Mouse (Mus musculus) ES-E14 (cell line): ENCODE results near the gene Ung. TPM values are rescaled to one million over a fixed set of nuclear protein-coding genes. Genes with fewer than 3 reads are reported as not detected.

Experiments used
- DNase-seq: peaks from one replicate; pipeline ENCODE4 v3.0.0-alpha.2; 2013; ENCODE audit warnings: low read depth, low spot score
- H3K27ac ChIP-seq: 2 replicates; pipeline ENCODE4 v1.5.1; 2012; ENCODE audit warnings: low read depth, mild to moderate bottlenecking, low read length, moderate library complexity, mixed read lengths; ENCODE audit not compliant: poor library complexity, insufficient read depth, severe bottlenecking
- H3K36me3 ChIP-seq: 2 replicates; pipeline ENCODE4 v1.6.1; 2012; ENCODE audit warnings: mild to moderate bottlenecking, low read length, moderate library complexity, mixed read lengths; ENCODE audit not compliant: control insufficient read depth, poor library complexity, insufficient read depth, severe bottlenecking
- H3K4me1 ChIP-seq, 2 experiments: fragments of 150-350 bp in 1 of 2; sonication (generic) in 1 of 2; 2 replicates each; pipeline ENCODE4 v1.6.1; 2012; ENCODE audit warnings: low read length in 2 of 2, mild to moderate bottlenecking in 1 of 2, mixed read lengths in 1 of 2; ENCODE audit not compliant: control insufficient read depth in 2 of 2, insufficient read depth in 2 of 2, poor library complexity in 1 of 2
- H3K4me3 ChIP-seq, 2 experiments: fragments of 150-350 bp in 1 of 2; sonication (generic) in 1 of 2; 2 replicates each; pipeline ENCODE4 v1.5.1; 2012; ENCODE audit warnings: low read length in 2 of 2, low read depth in 1 of 2, mild to moderate bottlenecking in 1 of 2, mixed read lengths in 1 of 2; ENCODE audit not compliant: insufficient read depth in 1 of 2, poor library complexity in 1 of 2, severe bottlenecking in 1 of 2
- H3K9ac ChIP-seq: 2 replicates; pipeline ENCODE4 v1.6.1; 2012; ENCODE audit warnings: low read depth, mild to moderate bottlenecking, low read length, mixed read lengths; ENCODE audit not compliant: poor library complexity, insufficient read depth, severe bottlenecking
- H3K9me3 ChIP-seq: fragments of 150-350 bp; sonication (generic); 2 replicates; pipeline ENCODE4 v1.6.1; 2012; ENCODE audit warnings: low read depth, mild to moderate bottlenecking, low read length; ENCODE audit not compliant: control insufficient read depth, insufficient read depth
- CHD2 ChIP-seq: IDR thresholded peaks from 2 replicates; pipeline ENCODE4 v1.6.1; 2014; ENCODE audit warnings: mild to moderate bottlenecking, low read depth, low read length, inconsistent platforms
- HCFC1 ChIP-seq: IDR thresholded peaks from 2 replicates; pipeline ENCODE4 v1.6.1; 2012; ENCODE audit warnings: low read length, inconsistent platforms, borderline replicate concordance; ENCODE audit not compliant: insufficient read depth
- MAFK ChIP-seq: IDR thresholded peaks from 2 replicates; pipeline ENCODE4 v1.6.1; 2014; ENCODE audit warnings: mild to moderate bottlenecking, low read depth, low read length, inconsistent platforms; ENCODE audit not compliant: insufficient read depth
- ZC3H11A ChIP-seq: IDR thresholded peaks from 2 replicates; pipeline ENCODE4 v1.6.1; 2012; ENCODE audit warnings: low read depth, mild to moderate bottlenecking, inconsistent platforms, low read length, borderline replicate concordance
- ZNF384 ChIP-seq: IDR thresholded peaks from 2 replicates; pipeline ENCODE4 v1.6.1; 2012; ENCODE audit warnings: low read depth, low read length, inconsistent platforms
- in situ Hi-C, 2 experiments: fragments of 600-800 bp; cut with MboI; formaldehyde crosslinking; loops; one replicate each; pipeline ENCODE4 v1.15.1; 2025; ENCODE audit warnings: low sequenced_read_pairs in 2 of 2, inconsistent platforms in 1 of 2; ENCODE audit not compliant: unreplicated experiment in 2 of 2
- total RNA-seq: library from RNA; depleted of rRNA; stranded (reverse); fragments of 300-350 nt; gene quantifications from 2 replicates; pipeline ENCODE4 v1.2.3, GENCODE M21; 2012

Gene Ung
- total RNA-seq, 1 experiment = 71.6 TPM

DNA sequence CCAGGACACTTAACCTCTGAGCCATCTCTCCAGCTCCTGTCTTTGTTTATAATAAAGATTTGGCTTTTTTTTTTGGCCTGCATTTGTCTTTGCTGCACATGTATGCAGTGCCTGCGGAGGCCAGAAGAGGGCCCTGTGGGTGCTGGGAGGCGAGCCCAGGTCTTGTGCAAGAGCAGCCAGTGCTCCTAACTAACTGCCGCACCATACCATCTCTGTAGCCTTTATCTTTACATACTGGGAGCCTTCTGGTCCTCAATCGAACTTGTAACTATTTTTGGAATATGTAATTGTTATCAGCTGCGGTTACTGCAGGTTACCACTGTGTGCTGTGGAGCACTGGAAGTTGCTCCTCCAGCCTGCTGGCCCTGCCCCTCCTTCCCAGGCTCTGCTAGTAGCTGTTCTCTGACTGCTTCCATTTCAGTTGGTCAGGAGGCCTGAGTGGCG is 3.9 kb downstream of the Ung start:
- Histone ChIP-seq H3K36me3 (peaks cover 56% of the 10 kb centered on the region), H3K4me1 (peaks cover 2 to 25% of the 10 kb centered on the region in 2 experiments), H3K9ac (no peak overlapping the region), H3K27ac (no peak overlapping the region; the same call in 1 of the 2 replicates), H3K9me3 (no peaks in the 10 kb centered on the region), H3K4me3 (no peak overlapping the region)
- TF ChIP-seq MAFK (no peak), HCFC1 (no peak), ZC3H11A (no peak), CHD2 (no peak), ZNF384 (no peak)
- in situ Hi-C loops = no loop called here
- DNase-seq = no peak

- H3K36me3 ChIP-seq = peaks cover 68% of the 10 kb centered on the region
- in situ Hi-C loops = no loop called here
Measured at GRCm38 (mm10) chr5:114135516-114135915, 5.3 kb downstream of the Ung start.

DNA sequence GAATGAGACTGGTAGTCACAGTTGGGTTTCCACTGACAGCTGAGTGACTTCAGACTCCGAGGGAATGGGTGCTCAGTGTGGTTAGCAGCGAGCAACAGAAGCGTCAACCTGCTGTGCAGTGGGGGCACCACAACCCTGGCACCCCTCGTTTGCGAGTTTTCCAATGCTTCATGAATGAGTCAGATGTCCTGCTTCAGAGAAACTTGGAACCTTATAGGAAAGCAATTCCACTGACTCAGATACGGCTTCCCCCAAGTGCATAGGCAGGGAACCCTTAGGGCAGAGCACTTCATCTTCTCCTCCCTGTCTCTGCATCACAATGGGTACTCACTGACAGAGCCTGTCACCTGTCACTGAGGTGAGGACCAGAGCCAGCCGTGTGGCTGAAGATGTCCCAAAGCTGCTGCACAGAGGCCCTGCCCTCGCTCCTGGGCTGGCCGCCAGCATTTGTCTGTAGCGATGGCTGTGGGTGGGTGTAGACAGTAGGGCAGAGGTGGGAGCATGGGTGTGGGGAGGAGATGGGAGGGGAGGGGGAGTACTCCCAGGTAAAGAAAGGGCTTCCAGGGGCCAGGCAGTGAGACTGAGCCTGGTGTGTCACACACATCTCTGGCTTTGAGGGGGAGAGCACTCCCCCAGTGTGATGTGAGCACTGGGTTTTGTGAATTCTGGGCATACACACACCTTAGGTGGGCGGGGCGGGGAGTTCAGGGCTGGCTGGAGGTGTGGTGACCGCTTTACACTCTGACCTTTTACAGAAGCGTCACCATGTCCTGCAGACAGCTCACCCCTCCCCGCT is 7.5 kb downstream of the Ung start:
- in situ Hi-C loops = no loop called here
- H3K9ac ChIP-seq = no peak overlapping the region
- peaks cover 64% of the 10 kb centered on the region for H3K36me3 ChIP-seq
- no peak overlapping the region for H3K4me3 ChIP-seq
- no peaks in the 10 kb centered on the region for H3K9me3 ChIP-seq
- DNase-seq = no peak
- H3K4me1 ChIP-seq = peaks cover 1 to 23% of the 10 kb centered on the region in 2 experiments; a peak in 2 of 4 replicates
- TF ChIP-seq MAFK (no peak), CHD2 (no peak), ZC3H11A (no peak), HCFC1 (no peak), ZNF384 (no peak)
- H3K27ac ChIP-seq = no peak overlapping the region

More at GRCm38 (mm10) chr5:114135516-114135915, 5.3 kb downstream of the Ung start:
- Histone ChIP-seq H3K27ac (no peak overlapping the region), H3K9me3 (no peaks in the 10 kb centered on the region), H3K4me1 (peaks cover 2 to 25% of the 10 kb centered on the region in 2 experiments; a peak in 3 of 4 replicates), H3K4me3 (no peak overlapping the region), H3K9ac (no peak overlapping the region)
- TF ChIP-seq HCFC1 (no peak), ZC3H11A (no peak), CHD2 (no peak), ZNF384 (no peak)
- no peak for DNase-seq

DNA sequence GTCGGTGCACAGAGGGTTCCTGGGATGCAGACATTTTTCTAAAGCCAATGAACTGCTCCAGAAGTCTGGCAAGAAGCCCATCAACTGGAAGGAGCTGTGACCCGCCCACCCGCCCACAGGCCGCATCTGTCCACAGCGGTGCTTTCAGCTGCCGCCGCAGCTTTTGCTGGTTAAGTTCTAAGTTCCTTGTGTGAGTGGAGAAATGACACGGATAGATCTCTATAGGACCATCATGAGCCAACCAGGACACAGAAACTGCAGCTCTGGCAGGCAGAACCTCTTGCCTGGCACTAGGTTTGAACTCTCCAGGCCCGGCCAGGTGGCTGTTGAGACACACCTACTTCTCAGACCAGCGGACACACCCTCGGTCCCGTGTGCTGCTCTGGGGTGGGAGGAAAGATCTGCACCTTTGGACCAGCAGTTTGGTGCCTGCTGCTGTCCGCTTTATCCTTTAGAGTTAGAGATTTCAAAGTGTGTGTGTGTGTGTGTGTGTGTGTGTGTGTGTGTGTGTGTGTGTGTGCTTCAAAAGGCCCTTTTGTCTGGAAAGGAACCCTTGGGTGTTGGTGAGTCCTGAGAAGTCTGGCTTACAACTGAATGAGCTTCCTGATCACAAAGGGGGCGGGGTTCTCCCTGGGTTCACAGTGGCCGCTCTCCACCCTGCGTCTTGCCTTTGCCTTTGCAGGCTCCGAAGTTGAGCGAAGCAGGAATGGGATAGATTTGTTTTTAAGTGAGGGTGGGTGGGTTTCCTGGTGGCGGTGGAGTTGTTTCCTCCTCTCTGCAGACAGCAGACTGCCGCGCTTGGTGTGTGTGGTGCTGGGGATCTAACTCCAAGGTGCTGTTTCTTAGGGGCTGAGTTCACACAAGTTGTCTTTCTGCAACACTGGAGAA is 8.3 kb downstream of the Ung start:
- peaks cover 58% of the 10 kb centered on the region for H3K36me3 ChIP-seq
- no peak for DNase-seq
- peaks cover 0 to 30% of the 10 kb centered on the region in 2 experiments; a peak in 2 of 4 replicates for H3K4me1 ChIP-seq
- H3K9me3 ChIP-seq = no peaks in the 10 kb centered on the region
- no peak overlapping the region for H3K27ac ChIP-seq
- TF ChIP-seq ZC3H11A (no peak), HCFC1 (no peak), ZNF384 (no peak), CHD2 (no peak), MAFK (no peak)
- H3K9ac ChIP-seq = no peak overlapping the region
- H3K4me3 ChIP-seq = no peak overlapping the region
- in situ Hi-C loops = no loop called here
